In the genomic region with DNA sequence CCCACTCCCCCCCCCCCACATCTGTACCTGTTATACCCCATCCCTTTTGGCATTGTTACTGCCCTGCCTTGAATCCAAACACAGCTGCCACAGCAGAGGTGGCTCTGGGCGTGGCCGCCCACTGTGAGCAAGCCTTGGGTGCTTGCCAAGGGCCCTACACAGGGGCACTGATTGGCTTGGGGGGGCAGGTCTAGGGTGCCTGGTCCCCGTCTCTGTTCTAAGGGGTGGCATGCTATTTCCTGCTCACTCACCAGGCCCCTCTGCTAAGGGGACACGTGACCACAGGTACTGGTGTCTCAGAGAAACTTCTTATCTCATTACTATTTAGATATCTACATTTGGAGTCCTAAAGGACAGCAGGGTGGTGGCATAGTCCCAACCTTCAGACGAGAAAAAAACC, we compare ENCODE assay signal across 8 mouse cellular contexts. TPM values are rescaled to one million over a fixed set of nuclear protein-coding genes. Genes with fewer than 3 reads are reported as not detected.
DNase-seq lines count a peak whose midpoint lies in the region; ATAC-seq and TF ChIP-seq lines count a peak whose summit lies in the region.

No protein-coding gene starts in this region.

- TF ChIP-seq POLR2A in thymus, adult 2 months (IDR thresholded peaks at IDR 0.05; ENCODE audit: control insufficient read depth, extremely low read depth, insufficient read depth, low read length, poor library complexity): no peak

- no peak for TF ChIP-seq EP300 in liver, embryonic 14.5 days (IDR thresholded peaks at IDR 0.05; ENCODE audit: low read depth)

- no peak overlapping the region for H3K9ac ChIP-seq in liver, embryonic 14.5 days (replicated peaks)
- H3K9ac ChIP-seq in forebrain, embryonic 15.5 days (replicated peaks): no peak overlapping the region
- no peak overlapping the region for H3K9ac ChIP-seq in midbrain, embryonic 11.5 days (ENCODE audit: low read length)

- ATAC-seq in liver, embryonic 14.5 days (ENCODE audit: insufficient read depth): no peak
- ATAC-seq in forebrain, embryonic 15.5 days (replicated peaks): no peak
- ATAC-seq in midbrain, embryonic 11.5 days (ENCODE audit: low FRiP score): no peak

- DNase-seq in thymus, adult 2 months: peak; percentile 38
- no peak for DNase-seq in thymus, postnatal 10 days (ENCODE audit: low spot score in 2 of 2)
- peak; percentile 47 to 53 for DNase-seq in heart, postnatal 36 days
- no peak for DNase-seq in liver, embryonic 14.5 days (ENCODE audit: low read depth in 3 of 3, low spot score in 3 of 3)
- DNase-seq in spleen, postnatal 36 days (ENCODE audit: low spot score in 2 of 2): peak; percentile 83 to 85
- no peak for DNase-seq in ovary, adult 18-20 months (ENCODE audit: low spot score)
- no peak for DNase-seq in midbrain, embryonic 11.5 days (ENCODE audit: low spot score, missing footprints)

- H3K9me3 ChIP-seq in liver, embryonic 14.5 days (ENCODE audit: control insufficient read depth, low read length): no peaks in the 10 kb centered on the region
- H3K9me3 ChIP-seq in forebrain, embryonic 15.5 days: no peaks in the 10 kb centered on the region
- no peaks in the 10 kb centered on the region for H3K9me3 ChIP-seq in midbrain, embryonic 11.5 days (ENCODE audit: control insufficient read depth, low read length)

- peak overlapping the region; percentile 47 for H3K4me2 ChIP-seq in liver, embryonic 14.5 days (ENCODE audit: low read depth)
- H3K4me2 ChIP-seq in forebrain, embryonic 15.5 days (replicated peaks): no peak overlapping the region
- no peak overlapping the region for H3K4me2 ChIP-seq in midbrain, embryonic 11.5 days

- no peaks in the 10 kb centered on the region for H3K36me3 ChIP-seq in thymus, adult 2 months (ENCODE audit: control insufficient read depth, insufficient read depth, low read length)
- no peaks in the 10 kb centered on the region for H3K36me3 ChIP-seq in liver, embryonic 14.5 days (replicated peaks; ENCODE audit: control insufficient read depth, insufficient read depth, low read depth)
- H3K36me3 ChIP-seq in forebrain, embryonic 15.5 days: no peaks in the 10 kb centered on the region
- no peaks in the 10 kb centered on the region for H3K36me3 ChIP-seq in midbrain, embryonic 11.5 days (ENCODE audit: control insufficient read depth, insufficient read depth, low read length)

- no peaks in the 10 kb centered on the region for H3K27me3 ChIP-seq in thymus, adult 2 months (ENCODE audit: control insufficient read depth, insufficient read depth, low read length)
- H3K27me3 ChIP-seq in liver, embryonic 14.5 days (ENCODE audit: control insufficient read depth, insufficient read depth, low read length): no peaks in the 10 kb centered on the region
- no peaks in the 10 kb centered on the region for H3K27me3 ChIP-seq in forebrain, embryonic 15.5 days
- H3K27me3 ChIP-seq in midbrain, embryonic 11.5 days (ENCODE audit: control insufficient read depth, insufficient read depth, low read length): peaks cover 7% of the 10 kb centered on the region

- no peak for TF ChIP-seq CTCF in thymus, adult 2 months (IDR thresholded peaks at IDR 0.05; ENCODE audit: borderline replicate concordance, control insufficient read depth, extremely low read depth, insufficient read depth, low read length, poor library complexity)
- TF ChIP-seq CTCF in liver, embryonic 14.5 days (IDR thresholded peaks at IDR 0.05; ENCODE audit: low read depth): no peak

- H3K4me3 ChIP-seq in thymus, adult 2 months (ENCODE audit: control insufficient read depth, insufficient read depth, low read length): peak overlapping the region; percentile 11; the same call in 1 of the 2 replicates
- no peak overlapping the region; a peak in 1 of 4 replicates for H3K4me3 ChIP-seq in liver, embryonic 14.5 days (ENCODE audit: insufficient read depth in 1 of 2, low read depth in 2 of 2, low read length in 2 of 2)
- H3K4me3 ChIP-seq in forebrain, embryonic 15.5 days: no peak overlapping the region
- no peak overlapping the region for H3K4me3 ChIP-seq in midbrain, embryonic 11.5 days (ENCODE audit: low read depth, low read length)

- peak overlapping the region; percentile 17; the same call in 1 of the 2 replicates for H3K27ac ChIP-seq in thymus, adult 2 months (ENCODE audit: control insufficient read depth, insufficient read depth, low read length)
- no peak overlapping the region for H3K27ac ChIP-seq in liver, embryonic 14.5 days
- no peak overlapping the region for H3K27ac ChIP-seq in forebrain, embryonic 15.5 days (replicated peaks)
- H3K27ac ChIP-seq in midbrain, embryonic 11.5 days (ENCODE audit: low read depth, low read length): no peak overlapping the region

- intact Hi-C loops in heart, postnatal 36 days (cut with DNase I): no loop called here

- WGBS in thymus, adult 2 months: 10% methylated on average over 5 of the region's 5 CpGs
- 11% methylated on average over 5 of the region's 5 CpGs for WGBS in liver, embryonic 14.5 days (ENCODE audit: insufficient replicate concordance)
- WGBS in forebrain, embryonic 15.5 days: 68% methylated on average over 5 of the region's 5 CpGs
- WGBS in midbrain, embryonic 11.5 days: 80% methylated on average over 5 of the region's 5 CpGs

- peaks cover 48% of the 10 kb centered on the region for H3K4me1 ChIP-seq in thymus, adult 2 months (replicated peaks; ENCODE audit: control insufficient read depth, insufficient read depth, low read length)
- peaks cover 4 to 39% of the 10 kb centered on the region in 2 experiments; a peak in 2 of 4 replicates for H3K4me1 ChIP-seq in liver, embryonic 14.5 days (replicated peaks; ENCODE audit: control insufficient read depth in 2 of 2, insufficient read depth in 2 of 2, low read length in 1 of 2)
- H3K4me1 ChIP-seq in forebrain, embryonic 15.5 days: no peaks in the 10 kb centered on the region
- H3K4me1 ChIP-seq in midbrain, embryonic 11.5 days (ENCODE audit: control insufficient read depth, insufficient read depth, low read length): no peaks in the 10 kb centered on the region; the same call in 1 of the 2 replicates

RNA-seq across cellular contexts. Expression of gene Neurl3, which starts 1.9 kb away (rescaled TPM):
- polyA plus RNA-seq in thymus, adult 2 months (2012; rRNA removed): 13.4 and 14.3 TPM in 2 replicates
- total RNA-seq in heart, postnatal 36 days (2021): 1 to 10 TPM; 3.6 to 3.9 TPM
- polyA plus RNA-seq in liver, embryonic 14.5 days (2012; rRNA removed): 2.0 and 2.6 TPM in 2 replicates
- polyA plus RNA-seq in liver, embryonic 14.5 days (2014; fragmentation: Nextera tagmentation; extraction: Ambion mirVana): 1.5 and 1.9 TPM in 2 replicates
- 0.53 and 0.59 TPM in 2 replicates for polyA plus RNA-seq in forebrain, embryonic 15.5 days (2015; fragmentation: Nextera tagmentation; extraction: Ambion mirVana)
- 0.33 and 0.57 TPM in 2 replicates for polyA plus RNA-seq in midbrain, embryonic 11.5 days (2014; fragmentation: Nextera tagmentation; extraction: Ambion mirVana)

RNA-seq across cellular contexts. Expression of gene Uggt1, which starts 28.0 kb away (rescaled TPM):
- 31.8 and 33.0 TPM in 2 replicates for polyA plus RNA-seq in thymus, adult 2 months (2012; rRNA removed)
- total RNA-seq in heart, postnatal 36 days (2021): 10 to 100 TPM; 29.2 to 31.2 TPM
- polyA plus RNA-seq in liver, embryonic 14.5 days (2012; rRNA removed): 4.6 and 5.8 TPM in 2 replicates
- 22.6 and 25.5 TPM in 2 replicates for polyA plus RNA-seq in liver, embryonic 14.5 days (2014; fragmentation: Nextera tagmentation; extraction: Ambion mirVana)
- polyA plus RNA-seq in forebrain, embryonic 15.5 days (2015; fragmentation: Nextera tagmentation; extraction: Ambion mirVana): 54.7 and 55.4 TPM in 2 replicates
- 80.7 and 83.0 TPM in 2 replicates for polyA plus RNA-seq in midbrain, embryonic 11.5 days (2014; fragmentation: Nextera tagmentation; extraction: Ambion mirVana)

RNA-seq across cellular contexts. Expression of gene Arid5a, which starts 35.0 kb away (rescaled TPM):
- polyA plus RNA-seq in thymus, adult 2 months (2012; rRNA removed): 51.7 and 57.2 TPM in 2 replicates
- 10 to 100 TPM; 10.4 to 15.1 TPM for total RNA-seq in heart, postnatal 36 days (2021)
- polyA plus RNA-seq in liver, embryonic 14.5 days (2012; rRNA removed): 0.67 and 1.1 TPM in 2 replicates
- polyA plus RNA-seq in liver, embryonic 14.5 days (2014; fragmentation: Nextera tagmentation; extraction: Ambion mirVana): 1.2 and 1.9 TPM in 2 replicates
- polyA plus RNA-seq in forebrain, embryonic 15.5 days (2015; fragmentation: Nextera tagmentation; extraction: Ambion mirVana): 3.2 and 3.6 TPM in 2 replicates
- polyA plus RNA-seq in midbrain, embryonic 11.5 days (2014; fragmentation: Nextera tagmentation; extraction: Ambion mirVana): 1.8 and 2.0 TPM in 2 replicates

Comparison
In these comparisons a context has a peak if more than half of its experiments do, and no peak if none do; other contexts are left out.
1. DNase-seq: peak in thymus, adult 2 months (single experiment), heart, postnatal 36 days (2 of 2) and spleen, postnatal 36 days (2 of 2); none in thymus, postnatal 10 days (0 of 2), liver, embryonic 14.5 days (0 of 3), ovary, adult 18-20 months (single experiment) and midbrain, embryonic 11.5 days (single experiment).
2. RNA of gene Arid5a, which starts 35.0 kb away (polyA plus RNA-seq): 51.7 to 57.2 TPM in thymus, adult 2 months; 3.2 to 3.6 TPM in forebrain, embryonic 15.5 days, 1.8 to 2.0 TPM in midbrain, embryonic 11.5 days and 0.67 to 1.9 TPM in liver, embryonic 14.5 days; every median in the first group is over 10 times any median in the second.